Mouse (Mus musculus) mammary gland, adult 2 months (tissue): Measurements from ENCODE around the gene Psmb9. TPM values are rescaled to one million over a fixed set of nuclear protein-coding genes. Genes with fewer than 3 reads are reported as not detected.

Experiments used
- polyA plus RNA-seq: library from polyadenylated mRNA; depleted of rRNA; stranded (reverse); fragments of >200 nt; gene quantifications from 2 replicates; pipeline ENCODE4 v1.2.3, GENCODE M21; 2012; ENCODE audit warnings: low replicate concordance; rRNA removed

Gene Psmb9
- 108 and 188 TPM in 2 replicates for polyA plus RNA-seq

DNA sequence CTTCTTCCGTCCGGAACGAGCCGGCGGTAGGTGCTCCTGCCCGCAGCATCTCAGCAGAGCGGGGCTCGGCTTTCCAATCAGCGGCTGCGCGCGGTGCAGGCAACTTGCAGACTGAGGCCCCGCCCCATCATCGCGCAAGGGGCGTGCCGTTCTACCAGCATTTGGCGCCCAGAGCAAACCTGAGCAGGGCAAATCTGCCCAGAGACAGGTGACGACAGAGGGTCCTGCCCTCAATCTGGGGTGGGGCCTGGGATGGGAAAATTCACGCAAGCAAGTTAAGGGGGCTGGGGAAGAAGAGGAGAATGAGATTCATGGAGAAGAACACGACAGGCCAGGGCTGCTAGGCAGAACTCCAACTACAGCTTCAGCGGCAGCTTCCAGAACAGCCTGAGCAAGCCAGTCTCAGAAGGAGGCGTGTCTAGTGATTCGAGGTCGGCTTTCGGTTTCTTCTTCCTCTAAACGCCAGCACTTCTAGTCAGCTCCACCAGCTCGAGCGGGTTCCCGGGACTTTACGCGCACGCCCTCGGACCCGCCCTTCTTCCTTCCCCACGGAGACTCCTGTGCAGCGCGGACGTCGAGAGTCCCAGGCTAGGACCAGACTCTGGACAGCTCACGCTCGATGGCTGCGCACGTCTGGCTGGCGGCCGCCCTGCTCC, at the start of gene Psmb9, which contains the start of gene Tap1:
Gene Psmb9, minus strand, starts transcription at position 504 of the 656 bp plus-strand sequence.
Gene Tap1, plus strand, starts transcription at position 293 of the 656 bp plus-strand sequence.

DNA sequence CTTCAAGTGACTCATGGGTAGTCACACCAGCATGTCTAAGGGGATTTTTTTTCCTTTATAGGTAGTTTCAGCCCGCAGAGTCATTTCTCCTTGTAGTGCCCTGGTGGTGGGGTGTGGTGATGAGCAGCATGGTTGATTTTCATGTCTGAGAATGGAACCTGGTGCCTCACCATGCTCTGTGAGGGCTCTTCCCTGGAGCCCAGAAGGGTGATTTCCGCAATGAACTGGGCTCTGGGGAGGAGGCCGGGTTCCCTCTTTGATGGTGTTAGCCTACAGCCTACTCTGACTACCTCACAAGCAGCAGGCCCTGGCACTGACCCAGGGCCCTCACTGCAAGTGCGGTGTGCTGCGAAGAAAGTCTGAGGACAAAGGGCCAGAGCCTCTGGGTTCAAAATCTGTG, 15.9 kb upstream of the Psmb9 start, which contains the start of gene Tap2:
Gene Tap2, plus strand, starts transcription at position 84 of the 400 bp plus-strand sequence.

DNA sequence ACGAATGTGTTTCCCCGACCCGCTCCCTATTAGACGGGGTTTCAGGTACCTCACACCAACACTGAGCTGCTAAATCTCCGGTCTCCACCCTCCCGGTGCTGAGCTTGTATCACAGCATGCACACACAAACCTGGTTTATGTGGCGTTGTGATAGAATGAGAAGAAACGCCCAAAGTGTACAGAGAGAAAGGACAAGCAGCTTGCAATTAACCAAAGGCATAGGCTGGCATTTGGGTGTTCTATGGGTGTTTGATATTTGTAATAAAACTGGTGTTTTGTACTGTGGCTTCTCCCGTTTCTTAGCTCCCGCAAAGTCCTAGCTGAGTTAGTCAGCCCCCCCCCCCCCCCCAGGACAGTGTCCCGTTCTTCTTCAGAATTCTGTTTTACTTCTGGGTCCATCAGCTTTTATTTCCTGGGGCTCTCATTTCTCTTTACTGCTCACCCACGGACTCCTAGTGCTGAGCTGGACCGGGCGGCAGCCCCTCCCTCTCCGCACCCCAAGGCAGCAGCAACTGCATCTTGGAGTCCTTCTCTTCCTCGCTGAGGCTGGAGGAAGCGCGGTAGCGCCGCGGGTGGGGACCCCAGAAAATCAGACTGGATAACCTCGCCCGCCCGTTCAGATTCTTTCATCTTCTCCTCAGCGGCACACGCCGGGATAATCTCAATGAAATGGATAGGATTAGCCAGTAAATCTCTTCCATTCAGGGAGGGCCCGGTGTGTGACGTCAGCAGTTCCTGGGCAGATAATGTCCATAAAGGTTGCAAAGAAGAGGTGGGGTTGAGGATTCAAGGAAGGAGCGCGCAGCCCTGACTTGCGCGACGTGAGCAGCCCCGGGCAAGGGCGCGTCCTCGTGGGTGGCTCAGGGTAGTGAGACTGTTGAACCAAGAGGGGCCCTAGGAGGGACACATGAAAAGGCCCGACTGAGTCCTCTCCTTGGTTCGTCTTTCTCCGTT, 9.7 kb upstream of the Psmb9 start, which contains the start of gene Psmb8:
Gene Psmb8, plus strand, starts transcription at position 781 of the 954 bp plus-strand sequence.

DNA sequence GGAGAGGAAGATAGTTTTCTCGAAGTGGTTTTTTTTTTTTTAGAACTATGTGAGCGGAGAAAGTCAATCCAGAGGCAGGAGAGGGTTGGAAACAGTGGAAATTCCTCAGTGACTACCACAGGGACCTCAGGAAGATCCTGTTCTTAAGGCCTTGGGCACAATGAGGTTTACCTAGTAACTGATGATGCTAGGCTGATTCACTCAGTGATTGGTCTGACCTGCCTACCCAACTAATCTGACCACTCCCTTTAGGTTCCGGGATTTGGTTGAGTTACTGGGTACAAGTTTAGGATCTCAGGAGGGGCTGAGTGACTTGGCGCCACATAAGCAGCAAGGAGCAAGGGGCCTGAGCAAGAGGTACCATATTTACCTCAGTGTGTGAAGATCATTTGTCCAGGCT, 34.6 kb downstream of the Psmb9 start, which contains the start of gene H2-DMb1:
Gene H2-DMb1, plus strand, starts transcription at position 150 of the 400 bp plus-strand sequence.

DNA sequence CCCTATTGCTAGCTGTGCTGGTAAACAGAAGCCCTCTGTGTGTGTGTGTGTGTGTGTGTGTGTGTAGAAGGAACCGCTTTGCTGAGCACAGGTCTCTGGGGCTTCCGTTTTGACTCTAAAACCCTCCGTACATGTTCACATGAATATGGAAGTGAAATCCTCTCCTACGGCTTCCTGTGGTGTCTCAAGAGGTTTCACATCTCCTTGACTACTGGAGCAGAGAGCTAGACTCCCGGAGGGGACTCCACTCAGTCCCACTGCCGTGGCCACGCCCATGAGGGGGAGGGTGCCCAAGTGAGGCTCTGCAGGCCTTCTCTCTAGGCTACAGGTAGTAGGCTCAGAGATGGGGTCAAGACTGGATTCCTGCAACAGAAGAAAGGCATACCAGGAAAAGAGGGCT, 44.5 kb downstream of the Psmb9 start, which contains the start of gene H2-DMb2:
Gene H2-DMb2, plus strand, starts transcription at position 275 of the 400 bp plus-strand sequence.

Other genes starting within 250 kb of the Psmb9 start
- 12.4 and 16.1 TPM in 2 replicates for gene Pfdn6, start 247.4 kb downstream of the Psmb9 start, polyA plus RNA-seq
- 18.2 and 23.7 TPM in 2 replicates for gene Wdr46, start 247.1 kb downstream of the Psmb9 start, polyA plus RNA-seq
- 9.8 and 25.7 TPM in 2 replicates for gene B3galt4, start 236.3 kb downstream of the Psmb9 start, polyA plus RNA-seq
- 68.7 and 74.9 TPM in 2 replicates for gene Vps52, start 232.0 kb downstream of the Psmb9 start, polyA plus RNA-seq
- gene Rps18, start 231.8 kb downstream of the Psmb9 start, polyA plus RNA-seq, result 283 and 376 TPM in 2 replicates
- gene H2-K1, start 187.4 kb downstream of the Psmb9 start, polyA plus RNA-seq, result 6,978 and 9,315 TPM in 2 replicates
- gene Ring1, start 163.1 kb downstream of the Psmb9 start, polyA plus RNA-seq, result 29.1 and 42.5 TPM in 2 replicates
- gene H2-Ke6, start 159.7 kb downstream of the Psmb9 start, polyA plus RNA-seq, result 89.2 and 219 TPM in 2 replicates
- gene Slc39a7, start 156.1 kb downstream of the Psmb9 start, polyA plus RNA-seq, result 148 and 187 TPM in 2 replicates
- gene Rxrb, start 156.0 kb downstream of the Psmb9 start, polyA plus RNA-seq, result 62.9 and 110 TPM in 2 replicates
- 1.8 and 4.3 TPM in 2 replicates for gene Col11a2, start 148.3 kb downstream of the Psmb9 start, polyA plus RNA-seq
- gene H2-Oa, start 95.4 kb downstream of the Psmb9 start, polyA plus RNA-seq, result 59.6 and 112 TPM in 2 replicates
- gene H2-DMa, start 68.2 kb downstream of the Psmb9 start, polyA plus RNA-seq, result 180 and 191 TPM in 2 replicates
- gene Brd2, start 65.1 kb downstream of the Psmb9 start, polyA plus RNA-seq, result 112 and 199 TPM in 2 replicates
- gene H2-DMb2, start 44.5 kb downstream of the Psmb9 start, polyA plus RNA-seq, result 125 and 219 TPM in 2 replicates
- gene H2-DMb1, start 34.7 kb downstream of the Psmb9 start, polyA plus RNA-seq, result 243 and 276 TPM in 2 replicates
- 81.6 and 135 TPM in 2 replicates for gene Tap1, start 211 bp downstream of the Psmb9 start, polyA plus RNA-seq
- gene Psmb8, start 10.0 kb upstream of the Psmb9 start, polyA plus RNA-seq, result 204 and 242 TPM in 2 replicates
- gene Tap2, start 15.8 kb upstream of the Psmb9 start, polyA plus RNA-seq, result 74.2 and 121 TPM in 2 replicates
- 117 and 123 TPM in 2 replicates for gene H2-Ob, start 51.1 kb upstream of the Psmb9 start, polyA plus RNA-seq
- gene H2-Ab1, start 69.9 kb upstream of the Psmb9 start, polyA plus RNA-seq, result 2,992 and 3,635 TPM in 2 replicates
- gene H2-Aa, start 100.1 kb upstream of the Psmb9 start, polyA plus RNA-seq, result 1,227 and 1,651 TPM in 2 replicates
- 606 and 611 TPM in 2 replicates for gene H2-Eb1, start 118.1 kb upstream of the Psmb9 start, polyA plus RNA-seq
- gene H2-Eb2, start 137.9 kb upstream of the Psmb9 start, polyA plus RNA-seq, result 4.9 and 5.3 TPM in 2 replicates
- 1.8 and 3.7 TPM in 2 replicates for gene Btnl2, start 167.1 kb upstream of the Psmb9 start, polyA plus RNA-seq
- 0.20 TPM in 2 replicates for gene Btnl1, start 189.4 kb upstream of the Psmb9 start, polyA plus RNA-seq
- gene BC051142, start 211.1 kb upstream of the Psmb9 start, polyA plus RNA-seq, result 0.99 and 1.6 TPM in 2 replicates